Mouse (Mus musculus) G1E-ER4 (cell line): ENCODE data around the gene 4930558C23Rik. TPM values are rescaled to one million over a fixed set of nuclear protein-coding genes. Genes with fewer than 3 reads are reported as not detected.

Experiments
- GATA1 ChIP-seq: IDR thresholded peaks from one replicate; pipeline ENCODE4 v1.8.0; 2012; ENCODE audit warnings: low read length, inconsistent platforms
- polyA plus RNA-seq: library from polyadenylated mRNA; stranded (reverse); fragments of >175 nt; gene quantifications from 2 replicates; pipeline ENCODE4 v1.2.3, GENCODE M21; 2012

4930558C23Rik gene
- polyA plus RNA-seq: not detected in 2 replicates

GRCm38 (mm10) chr3:95402741-95403140, at the start of gene 4930558C23Rik:
Gene 4930558C23Rik, minus strand, starts transcription at chr3:95402841.
- no peak for TF ChIP-seq GATA1

GRCm38 (mm10) chr3:95450915-95451314, 48.3 kb upstream of the 4930558C23Rik start:
- no peak for TF ChIP-seq GATA1

GRCm38 (mm10) chr3:95450408-95450807, 47.8 kb upstream of the 4930558C23Rik start:
- no peak for TF ChIP-seq GATA1

GRCm38 (mm10) chr3:95445311-95445710, 42.7 kb upstream of the 4930558C23Rik start:
- TF ChIP-seq GATA1: no peak

- no peak for TF ChIP-seq GATA1
Measured at GRCm38 (mm10) chr3:95442406-95443117, 39.9 kb upstream of the 4930558C23Rik start.

GRCm38 (mm10) chr3:95439670-95440069, 37.0 kb upstream of the 4930558C23Rik start:
- no peak for TF ChIP-seq GATA1

GRCm38 (mm10) chr3:95435561-95435960, 32.9 kb upstream of the 4930558C23Rik start:
- no peak for TF ChIP-seq GATA1

GRCm38 (mm10) chr3:95434983-95435370, 32.3 kb upstream of the 4930558C23Rik start:
- no peak for TF ChIP-seq GATA1

GRCm38 (mm10) chr3:95434136-95434982, 31.7 kb upstream of the 4930558C23Rik start, which contains the start of gene Arnt:
Gene Arnt, plus strand, starts transcription at chr3:95434388.
- TF ChIP-seq GATA1: no peak

GRCm38 (mm10) chr3:95433301-95433915, 30.8 kb upstream of the 4930558C23Rik start:
- TF ChIP-seq GATA1: no peak

- no peak for TF ChIP-seq GATA1
Measured at GRCm38 (mm10) chr3:95417866-95418265, 15.2 kb upstream of the 4930558C23Rik start.

GRCm38 (mm10) chr3:95412268-95412667, 9.6 kb upstream of the 4930558C23Rik start:
- no peak for TF ChIP-seq GATA1

GRCm38 (mm10) chr3:95408852-95409251, 6.2 kb upstream of the 4930558C23Rik start:
- TF ChIP-seq GATA1: no peak

GRCm38 (mm10) chr3:95407728-95408127, 5.1 kb upstream of the 4930558C23Rik start:
- no peak for TF ChIP-seq GATA1

- no peak for TF ChIP-seq GATA1
Measured at GRCm38 (mm10) chr3:95394385-95394784, 8.3 kb downstream of the 4930558C23Rik start.
